Mouse (Mus musculus) testis, adult 2 months (tissue): ENCODE measurements around the gene Aes.

ENCODE experiments used
- CTCF ChIP-seq: fragments of 200-500 bp; IDR thresholded peaks from 2 replicates; pipeline ENCODE4 v1.5.1; 2012; ENCODE audit warnings: low read depth, mild to moderate bottlenecking, inconsistent platforms, low read length, moderate library complexity; ENCODE audit not compliant: control insufficient read depth, insufficient read depth, insufficient replicate concordance
- POLR2A ChIP-seq: fragments of 200-500 bp; IDR thresholded peaks from 2 replicates; pipeline ENCODE4 v1.6.1; 2012; ENCODE audit warnings: low read depth, mild to moderate bottlenecking, inconsistent platforms, low read length, moderate library complexity; ENCODE audit not compliant: control insufficient read depth

GRCm38 (mm10) chr10:81525017-81525694, 34.1 kb upstream of the Aes start:
- TF ChIP-seq CTCF = no peak
- no peak for TF ChIP-seq POLR2A
